Mouse (Mus musculus) lung, embryonic 16.5 days (tissue): Measurements from ENCODE around the gene Scgb1b18. TPM values are rescaled to one million over a fixed set of nuclear protein-coding genes. Genes with fewer than 3 reads are reported as not detected.
"Not testable (repeated sequence)": the region's sequence is repeated elsewhere in the genome, so short reads cannot be mapped to it uniquely, and the experiment has no call there.

Experiments used
- ATAC-seq: fragments of 200-750 bp; cut with Nextera tagmentation; 2 replicates; pipeline ENCODE4 v1.8.0; 2017; ENCODE audit warnings: low read depth, mild to moderate bottlenecking, moderate library complexity
- H3K27ac ChIP-seq: fragments of 300-500 bp; sonication (generic); 2 replicates; pipeline ENCODE4 v1.5.1; 2014; ENCODE audit warnings: mild to moderate bottlenecking, control low read depth, low read length
- H3K27me3 ChIP-seq: fragments of 300-500 bp; sonication (generic); 2 replicates; pipeline ENCODE4 v1.6.1; 2014; ENCODE audit warnings: low read depth, low read length, mixed read lengths; ENCODE audit not compliant: control insufficient read depth, insufficient read depth
- H3K36me3 ChIP-seq: fragments of 300-500 bp; sonication (generic); 2 replicates; pipeline ENCODE4 v1.6.1; 2014; ENCODE audit warnings: low read length; ENCODE audit not compliant: control insufficient read depth, insufficient read depth
- H3K4me1 ChIP-seq: fragments of 300-500 bp; sonication (generic); replicated peaks from 2 replicates; pipeline ENCODE4 v1.6.1; 2014; ENCODE audit warnings: low read length, mixed read lengths; ENCODE audit not compliant: control insufficient read depth, insufficient read depth
- H3K4me2 ChIP-seq: fragments of 300-500 bp; sonication (generic); 2 replicates; pipeline ENCODE4 v1.6.1; 2014; ENCODE audit warnings: low read depth, low read length, control low read depth
- H3K4me3 ChIP-seq: fragments of 300-500 bp; sonication (generic); 2 replicates; pipeline ENCODE4 v1.5.1; 2014; ENCODE audit warnings: mild to moderate bottlenecking, low read length, control low read depth
- H3K9ac ChIP-seq: fragments of 300-500 bp; sonication (generic); 2 replicates; pipeline ENCODE4 v1.6.1; 2014; ENCODE audit warnings: low read length, control low read depth
- H3K9me3 ChIP-seq: fragments of 300-500 bp; sonication (generic); 2 replicates; pipeline ENCODE4 v1.6.1; 2016; ENCODE audit warnings: low read length; ENCODE audit not compliant: control insufficient read depth
- WGBS: fragments of 180-500 bp; shearing (Covaris S2); extraction: QIAGEN DNeasy Blood & Tissue Kit; methylation state at CpG from one replicate; pipeline ENCODE4 v1.1.7; 2014; 5-methylcytosine and 5-hydroxymethylcytosine counted together
- polyA plus RNA-seq: library from polyadenylated mRNA; unstranded; fragments of >200 nt; fragmentation: Nextera tagmentation; extraction: Ambion mirVana; gene quantifications from 2 replicates; pipeline ENCODE4 v1.2.1, GENCODE M21; 2015

The Scgb1b18 gene
- polyA plus RNA-seq: not detected in 2 replicates

DNA sequence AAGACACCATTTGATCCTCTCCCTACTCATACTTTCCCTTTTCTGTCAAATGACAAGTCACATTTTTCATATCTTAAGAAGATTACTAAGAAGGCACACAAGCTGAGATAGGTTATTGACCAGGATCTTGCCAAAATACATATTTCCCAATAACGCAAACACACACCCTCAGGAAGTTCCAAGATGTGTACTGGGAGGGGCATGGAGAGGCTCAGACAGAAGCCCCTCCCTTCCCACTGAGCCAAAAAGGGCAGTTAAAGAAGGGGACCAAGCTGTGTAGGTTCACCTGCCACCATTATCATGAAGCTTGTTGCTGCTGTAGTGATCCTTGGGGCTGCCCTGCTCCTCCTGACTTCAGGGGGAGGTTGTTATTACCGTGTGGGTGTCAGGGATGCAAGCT is at the start of gene Scgb1b18:
Gene Scgb1b18 (plus strand): TSS at position 301 of the 400 bp plus-strand sequence.
- not testable (repeated sequence) for H3K9ac ChIP-seq, H3K4me2 ChIP-seq, H3K9me3 ChIP-seq, H3K36me3 ChIP-seq, H3K27ac ChIP-seq, H3K27me3 ChIP-seq, H3K4me3 ChIP-seq, ATAC-seq, H3K4me1 ChIP-seq
- no CpG with 5 or more reads among the region's 2 CpGs for WGBS

DNA sequence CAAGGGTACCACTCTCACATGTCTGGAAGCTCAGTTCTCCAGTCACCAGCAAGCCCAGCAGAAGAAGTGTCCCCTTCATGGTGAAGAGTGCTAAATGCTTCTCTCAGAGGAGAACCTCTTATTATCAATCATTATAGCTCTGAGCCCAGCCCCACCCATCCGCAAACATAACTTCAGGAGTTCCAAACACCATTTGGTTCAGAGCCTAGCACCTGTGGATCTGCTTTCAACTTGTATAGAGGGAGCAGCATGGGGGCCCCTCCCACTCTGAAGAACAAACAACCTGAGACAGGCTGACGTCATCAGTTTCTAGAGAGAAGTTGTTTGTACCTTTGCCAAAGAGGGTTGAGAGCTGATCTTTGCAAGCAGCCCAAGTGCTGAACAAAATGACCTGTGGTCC is 11.6 kb upstream of the Scgb1b18 start, which contains the start of gene Scgb2b18:
Gene Scgb2b18 (minus strand): TSS at position 101 of the 400 bp plus-strand sequence.
- WGBS: 84% methylated on average over 2 of the region's 2 CpGs
- ATAC-seq, H3K27me3 ChIP-seq, H3K4me3 ChIP-seq, H3K27ac ChIP-seq, H3K4me1 ChIP-seq, H3K9me3 ChIP-seq, H3K4me2 ChIP-seq, H3K36me3 ChIP-seq, H3K9ac ChIP-seq: not testable (repeated sequence)

Other genes starting within 250 kb of the Scgb1b18 start
- gene Scgb2b17, start 129.0 kb upstream of the Scgb1b18 start, polyA plus RNA-seq: not detected in 2 replicates
- not detected in 2 replicates for gene Scgb1b17, start 122.1 kb upstream of the Scgb1b18 start, polyA plus RNA-seq
- gene Scgb2b18, start 11.7 kb upstream of the Scgb1b18 start, polyA plus RNA-seq: not detected in 2 replicates
- not detected in 2 replicates for gene Scgb2b19, start 94.8 kb downstream of the Scgb1b18 start, polyA plus RNA-seq
- gene Scgb1b19, start 101.7 kb downstream of the Scgb1b18 start, polyA plus RNA-seq: not detected in 2 replicates
- gene Scgb2b20, start 180.8 kb downstream of the Scgb1b18 start, polyA plus RNA-seq: not detected in 2 replicates
- gene Scgb1b20, start 187.7 kb downstream of the Scgb1b18 start, polyA plus RNA-seq: not detected in 2 replicates